Mouse (Mus musculus): ENCODE measurements around the gene Clasp1.

Gene Clasp1

DNA sequence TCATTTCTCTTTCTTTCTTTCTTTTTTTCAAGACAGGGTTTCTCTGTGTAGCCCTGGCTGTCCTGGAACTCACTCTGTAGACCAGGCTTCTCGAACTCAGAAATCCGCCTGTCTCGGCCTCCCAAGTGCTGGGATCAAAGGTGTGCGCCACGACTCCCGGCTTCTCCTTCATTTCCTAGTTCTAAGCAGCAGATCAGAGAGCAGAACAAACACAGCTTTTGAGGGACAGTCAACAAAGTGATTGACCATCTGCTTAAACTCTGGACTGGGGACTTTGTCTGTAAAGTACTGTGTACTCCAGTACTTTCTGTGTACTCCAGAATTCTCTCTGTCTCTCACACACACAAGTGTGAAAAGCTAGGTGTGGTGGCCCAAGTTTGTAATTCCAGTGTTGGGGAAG lies 14.1 kb downstream of the Clasp1 start:
- no peak for DNase-seq (ENCODE audit: low spot score in 2 of 2)

DNA sequence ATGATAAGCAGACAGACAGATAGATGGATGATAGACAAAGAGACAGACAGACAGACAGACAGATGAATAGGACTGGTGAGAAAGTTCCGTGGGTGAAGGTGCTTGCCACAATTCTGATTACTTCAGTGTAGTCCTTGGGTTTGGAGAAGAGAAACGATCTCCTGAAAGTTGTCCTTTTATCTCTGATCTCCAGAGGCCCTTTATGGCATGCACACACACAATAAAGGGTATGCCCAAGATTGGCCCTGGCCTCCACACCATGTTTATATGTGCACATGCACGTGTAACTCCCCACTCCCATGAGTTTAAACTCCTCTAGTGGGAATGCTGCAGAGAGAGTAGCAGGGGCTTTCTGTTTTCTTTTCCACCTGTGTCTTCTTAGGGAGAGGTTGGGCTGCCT lies 14.6 kb downstream of the Clasp1 start:
- no peak for DNase-seq (ENCODE audit: low spot score in 2 of 2)

DNA sequence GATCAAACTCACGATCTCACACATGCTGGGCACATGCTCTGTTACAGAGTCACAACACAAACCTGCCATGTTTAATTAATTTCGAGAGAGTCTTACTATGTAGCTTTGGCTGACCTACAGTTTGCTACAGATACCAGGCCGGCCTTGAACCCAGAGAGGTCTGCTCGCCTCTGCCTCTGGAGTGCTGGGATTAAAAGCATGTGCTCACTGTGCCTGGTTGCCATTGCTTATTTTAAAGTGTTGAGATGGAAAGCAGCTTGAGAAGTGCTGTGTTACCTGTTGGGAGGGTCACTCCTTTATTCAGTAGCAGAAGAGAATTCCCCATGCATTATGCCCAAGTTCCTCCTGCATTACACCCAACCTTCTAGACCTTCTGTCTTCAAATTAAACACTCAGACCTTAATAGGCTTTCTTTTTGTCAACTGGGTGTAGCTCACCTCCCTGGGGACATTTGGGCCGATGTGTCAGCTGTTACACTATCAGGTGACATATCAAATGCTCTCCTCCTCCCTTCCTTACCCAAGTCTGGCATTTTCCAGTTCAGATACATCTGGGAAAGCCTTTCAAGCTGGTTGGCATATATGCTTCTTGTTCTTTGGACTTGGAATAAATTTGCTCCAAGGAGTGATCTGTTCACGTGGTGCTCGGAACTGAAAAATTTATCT lies 18.9 kb downstream of the Clasp1 start:
- DNase-seq (ENCODE audit: low spot score in 2 of 2), result no peak

DNA sequence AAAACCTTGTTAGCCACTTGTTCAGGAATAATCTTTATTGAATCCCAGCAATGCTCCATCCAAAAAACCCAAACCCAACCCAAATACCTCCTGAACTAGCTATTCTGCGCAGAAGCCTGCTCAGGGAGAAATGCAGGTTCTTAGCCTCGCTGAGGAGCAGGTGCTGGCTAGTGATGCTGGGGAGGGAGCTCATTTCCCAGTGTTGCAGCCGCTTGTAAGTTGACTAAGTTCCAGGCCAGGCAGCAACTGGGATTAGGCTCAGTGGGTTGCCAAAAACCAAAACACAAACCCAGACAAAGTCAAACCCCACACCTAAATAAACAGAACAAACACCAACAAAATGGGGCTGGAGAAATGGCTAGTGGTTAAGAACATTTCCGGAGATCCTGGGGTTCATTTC lies 20.4 kb downstream of the Clasp1 start:
- DNase-seq (ENCODE audit: low spot score in 2 of 2), result no peak

DNA sequence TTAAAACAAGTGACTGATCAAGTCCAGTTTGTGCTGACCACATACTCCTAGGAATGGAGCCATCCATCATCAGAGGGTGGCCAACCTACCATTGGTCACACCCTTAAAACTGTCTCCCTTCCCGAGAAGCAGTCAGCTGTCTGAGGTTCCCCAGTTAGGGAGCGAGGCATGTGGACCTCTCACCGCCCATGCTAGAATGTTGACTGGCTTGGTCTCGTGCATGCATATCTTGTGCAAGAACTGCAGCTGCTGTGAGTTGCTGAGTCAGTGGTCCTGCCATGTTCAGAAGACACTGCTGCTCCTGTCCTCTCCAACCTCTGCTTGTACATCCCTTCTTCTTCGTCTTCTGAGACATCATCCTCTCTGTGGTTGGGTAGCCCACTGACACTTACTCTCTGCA lies 22.0 kb downstream of the Clasp1 start:
- no peak for DNase-seq (ENCODE audit: low spot score in 2 of 2)

DNA sequence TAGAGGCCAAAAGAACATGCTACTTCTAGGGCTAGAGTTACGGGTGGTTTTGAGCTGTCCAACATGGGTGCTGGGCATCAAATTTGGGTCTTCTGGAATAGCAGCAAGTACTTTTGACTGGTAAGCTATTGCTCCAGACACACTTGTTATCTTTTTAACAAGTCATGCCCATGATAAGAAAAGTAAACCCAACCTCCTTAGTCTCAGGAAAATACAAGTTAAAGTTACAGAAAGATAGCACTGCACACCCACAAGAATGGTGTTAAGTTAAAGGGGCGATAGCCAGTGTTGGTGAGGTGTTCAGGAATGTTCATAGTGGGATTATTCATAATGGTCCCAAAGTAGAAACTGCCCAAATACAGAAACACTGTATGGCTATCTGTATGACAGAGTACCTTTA lies 24.3 kb downstream of the Clasp1 start:
- no peak for DNase-seq (ENCODE audit: low spot score in 2 of 2)

DNA sequence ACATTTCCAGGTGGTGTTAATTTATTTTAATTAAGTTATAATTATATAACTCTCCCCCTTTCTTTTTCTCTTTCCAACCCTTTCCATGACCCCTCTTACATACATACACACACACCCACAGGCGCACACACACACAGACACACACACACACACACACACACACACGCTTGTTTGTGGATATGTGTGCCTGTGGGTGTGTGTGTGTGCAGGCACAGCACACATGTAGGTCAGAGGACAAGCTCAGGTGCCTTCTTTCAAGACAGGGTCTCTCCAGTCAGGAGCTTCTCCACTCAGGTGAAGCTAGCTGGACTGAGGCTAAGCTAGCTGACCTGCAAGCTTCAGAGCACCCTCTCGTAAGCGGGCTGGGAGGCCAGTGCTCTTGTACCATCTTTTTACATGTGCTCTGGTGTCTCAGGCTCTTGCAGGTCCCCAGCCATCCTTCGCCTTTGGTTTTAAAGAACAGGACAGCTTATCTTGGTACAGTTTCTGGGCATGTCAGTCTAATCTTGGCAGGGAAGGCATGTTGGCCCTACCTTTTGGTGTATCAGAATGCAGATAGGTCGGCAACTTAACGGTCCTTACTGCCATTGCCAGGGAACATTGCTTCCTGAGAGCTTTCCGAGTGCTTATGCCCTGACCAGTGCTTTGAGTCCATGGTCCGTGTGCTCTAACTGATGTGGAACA lies 28.3 kb downstream of the Clasp1 start:
- DNase-seq (ENCODE audit: low spot score in 2 of 2), result no peak

DNA sequence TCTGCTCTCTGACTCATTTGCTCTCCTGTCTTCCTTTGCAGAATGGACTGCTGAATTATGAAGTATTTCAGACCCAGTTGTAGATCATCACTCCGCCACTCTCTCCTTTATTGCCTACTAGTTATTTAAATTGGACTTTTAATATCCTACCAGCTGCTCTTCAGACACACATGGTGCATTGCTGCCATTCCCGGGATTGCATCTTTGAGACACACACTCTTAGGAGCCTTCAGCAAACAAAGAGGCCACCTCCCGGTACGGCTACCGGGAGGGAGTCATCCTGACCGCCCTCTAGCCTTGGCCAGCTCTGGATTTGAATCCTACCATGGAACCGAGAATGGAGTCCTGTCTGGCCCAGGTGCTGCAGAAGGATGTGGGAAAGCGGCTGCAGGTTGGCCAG lies 30.5 kb downstream of the Clasp1 start:
- no peak for DNase-seq (ENCODE audit: low spot score in 2 of 2)

DNA sequence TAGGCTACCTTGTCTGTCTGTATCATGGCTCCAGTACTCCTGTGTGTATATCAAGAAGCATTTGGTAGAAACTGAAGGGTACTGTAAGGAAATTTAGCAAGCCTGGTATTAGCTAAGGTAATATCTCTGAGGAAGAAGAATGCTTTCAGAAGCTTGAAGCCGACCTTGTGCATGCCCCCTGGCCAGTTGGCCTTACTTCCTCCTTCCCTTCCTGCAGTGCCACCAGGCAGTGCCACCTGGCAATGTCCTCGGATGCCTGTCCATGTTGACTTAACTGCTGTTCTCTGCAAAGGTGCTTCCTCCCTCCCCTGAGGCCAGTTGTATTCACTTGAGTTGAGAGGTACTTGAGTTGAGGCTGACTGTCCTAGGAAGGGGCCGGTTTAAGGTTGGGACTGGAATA lies 32.3 kb downstream of the Clasp1 start:
- no peak for DNase-seq (ENCODE audit: low spot score in 2 of 2)

DNA sequence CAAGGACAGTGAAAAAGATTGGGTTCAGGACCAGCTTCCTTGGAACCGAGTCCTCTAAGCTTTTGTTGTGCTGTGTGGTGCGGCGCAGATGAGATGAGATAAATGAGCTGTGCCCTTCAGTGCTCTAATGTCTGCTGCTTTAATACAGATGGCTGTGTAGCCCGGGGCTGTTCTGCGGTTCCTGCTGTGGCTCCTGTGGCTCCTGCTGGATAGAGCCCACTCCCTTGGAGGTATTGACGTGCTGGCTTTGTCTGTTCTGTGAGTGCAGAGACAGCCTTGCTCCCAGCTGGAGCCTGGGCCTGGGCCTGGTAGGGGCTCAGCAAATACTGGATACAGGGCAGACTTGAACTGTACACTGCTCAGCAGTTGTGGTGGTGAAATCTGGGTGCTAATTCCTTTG lies 34.0 kb downstream of the Clasp1 start:
- no peak for DNase-seq (ENCODE audit: low spot score in 2 of 2)

DNA sequence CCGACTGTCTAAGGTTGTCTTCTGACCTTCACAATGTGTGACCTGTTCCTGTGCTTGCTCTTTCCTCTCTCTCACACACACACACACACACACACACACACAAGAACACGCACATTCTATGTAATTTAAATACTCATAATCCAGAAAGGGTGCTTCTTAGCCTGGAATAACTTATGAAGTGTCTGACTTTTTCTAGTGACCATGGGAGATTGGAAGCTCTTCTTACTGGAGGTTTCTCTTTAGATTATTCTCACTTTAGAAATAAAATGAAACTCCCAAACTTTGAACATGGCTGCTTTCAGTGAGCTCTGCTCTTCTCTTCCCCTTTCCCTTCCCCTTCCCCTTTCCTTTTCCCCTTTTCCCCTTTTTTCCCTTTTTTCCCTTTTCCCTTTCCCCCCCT lies 37.1 kb downstream of the Clasp1 start:
- DNase-seq (ENCODE audit: low spot score in 2 of 2), result no peak

DNA sequence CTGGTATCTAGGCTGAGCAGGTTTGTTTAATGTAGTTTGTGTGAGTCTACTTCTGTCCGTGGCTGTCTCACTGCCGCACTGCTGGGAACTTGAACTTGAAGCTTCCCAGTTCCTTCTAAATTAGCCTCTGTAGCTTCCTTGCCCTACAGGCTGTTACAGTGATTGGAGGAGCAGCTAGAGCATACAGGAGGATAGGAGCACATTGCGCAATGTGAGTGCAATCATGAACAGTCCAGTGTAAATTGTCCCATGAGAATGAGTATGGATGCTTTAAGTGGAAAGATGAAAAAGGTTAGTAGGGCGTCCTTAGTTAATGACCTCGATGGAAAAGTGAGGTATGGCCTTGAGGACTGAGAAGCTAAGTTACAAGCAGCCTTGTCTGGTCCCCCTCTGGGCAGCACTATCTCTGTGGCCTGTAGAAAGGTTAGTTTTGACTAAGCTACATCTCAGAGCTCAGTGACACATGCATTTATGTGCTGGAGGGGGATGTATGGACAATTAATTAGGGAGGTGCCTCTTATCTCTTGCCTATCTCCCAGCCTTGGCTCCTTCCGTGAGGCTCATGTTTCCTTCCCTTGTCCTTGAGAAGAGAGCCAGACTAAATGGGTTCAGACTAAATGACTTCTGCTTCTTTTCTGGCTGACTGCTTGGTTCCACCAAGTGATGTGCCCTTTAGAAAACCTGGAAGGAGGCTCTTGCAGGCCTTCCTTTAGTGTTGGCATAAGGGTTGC lies 39.7 kb downstream of the Clasp1 start:
- no peak for DNase-seq (ENCODE audit: low spot score in 2 of 2)

DNA sequence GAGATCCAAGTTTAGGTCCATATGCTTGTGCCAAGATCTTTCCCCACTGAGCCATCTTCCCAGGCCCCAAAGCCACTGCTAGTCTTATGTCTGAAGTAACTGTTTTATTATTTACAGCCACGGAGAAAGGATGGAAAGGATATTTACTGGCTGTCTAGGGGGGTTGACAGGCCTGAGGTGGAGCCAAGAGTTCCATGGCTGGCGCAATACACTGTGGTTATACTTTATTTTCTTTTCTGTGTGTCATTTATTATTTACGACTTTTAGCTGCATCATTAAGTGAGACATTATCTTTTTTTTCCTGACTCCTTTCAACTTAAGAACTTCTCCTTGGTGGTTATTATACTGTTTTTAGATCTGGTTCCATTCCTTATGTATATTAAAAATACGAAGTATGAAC lies 42.7 kb downstream of the Clasp1 start:
- no peak for DNase-seq (ENCODE audit: low spot score in 2 of 2)

DNA sequence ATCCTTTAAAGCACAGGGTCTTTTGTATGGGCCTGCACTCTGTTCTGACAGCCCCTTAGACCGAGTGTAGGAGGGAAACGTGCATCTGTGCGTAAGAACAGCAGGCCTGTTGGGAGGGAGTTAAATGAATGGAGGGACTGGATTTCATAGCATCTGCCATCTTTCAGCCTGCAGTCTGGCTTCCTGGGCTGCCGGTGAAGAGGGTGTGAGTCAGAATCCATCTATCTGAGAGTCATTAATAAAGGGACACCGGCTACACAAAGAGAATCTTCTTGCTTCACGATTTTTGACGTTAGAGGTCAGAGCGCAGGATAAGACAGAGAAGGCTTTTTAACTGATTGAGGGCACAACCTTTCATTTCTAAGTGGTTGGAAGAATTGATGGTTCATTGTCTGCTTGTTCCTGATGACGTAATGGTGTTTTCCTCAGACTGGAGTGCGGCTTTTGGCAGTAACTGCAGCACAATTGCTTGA lies 46.2 kb downstream of the Clasp1 start:
- DNase-seq (ENCODE audit: low spot score in 2 of 2), result no peak

DNA sequence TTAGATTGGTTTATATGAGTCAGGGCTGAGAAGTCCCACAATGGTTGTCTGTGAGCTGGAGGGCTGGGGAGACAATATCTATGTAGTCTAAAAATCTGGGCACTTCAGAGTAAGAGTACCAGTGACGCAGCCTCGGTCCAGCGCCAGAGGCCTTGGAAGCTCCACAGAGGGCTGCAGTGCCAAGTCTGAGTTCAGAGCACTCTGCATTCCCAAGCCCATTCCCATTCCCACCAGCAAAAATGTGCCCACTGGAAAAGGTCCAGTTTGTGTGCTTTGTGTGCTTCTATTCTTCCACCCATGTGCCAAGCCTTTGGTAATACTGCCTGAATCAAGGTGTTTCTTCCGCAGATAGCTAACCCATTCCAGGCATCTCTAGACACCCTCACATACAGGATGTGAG lies 49.0 kb downstream of the Clasp1 start:
- no peak for DNase-seq (ENCODE audit: low spot score in 2 of 2)

DNA sequence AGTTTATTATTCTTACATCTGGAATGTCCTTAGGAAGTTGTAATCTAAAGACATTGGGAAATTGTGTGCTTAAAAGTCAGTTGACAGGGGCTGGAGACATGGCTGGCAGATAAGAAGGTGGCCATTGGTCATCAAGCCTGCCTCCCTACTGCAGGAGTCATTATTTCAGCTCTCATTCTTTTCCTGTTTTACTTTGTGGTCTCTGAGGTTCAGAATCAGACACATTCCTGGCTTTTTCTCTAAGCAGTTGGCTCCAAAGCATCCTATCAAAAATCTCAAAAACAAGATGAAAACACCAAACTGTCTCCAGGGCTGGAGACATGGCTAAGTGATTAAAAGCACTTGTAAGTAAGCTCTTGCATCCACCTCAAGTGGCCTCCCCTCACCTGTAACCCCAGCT lies 49.5 kb downstream of the Clasp1 start:
- DNase-seq (ENCODE audit: low spot score in 2 of 2), result no peak

DNA sequence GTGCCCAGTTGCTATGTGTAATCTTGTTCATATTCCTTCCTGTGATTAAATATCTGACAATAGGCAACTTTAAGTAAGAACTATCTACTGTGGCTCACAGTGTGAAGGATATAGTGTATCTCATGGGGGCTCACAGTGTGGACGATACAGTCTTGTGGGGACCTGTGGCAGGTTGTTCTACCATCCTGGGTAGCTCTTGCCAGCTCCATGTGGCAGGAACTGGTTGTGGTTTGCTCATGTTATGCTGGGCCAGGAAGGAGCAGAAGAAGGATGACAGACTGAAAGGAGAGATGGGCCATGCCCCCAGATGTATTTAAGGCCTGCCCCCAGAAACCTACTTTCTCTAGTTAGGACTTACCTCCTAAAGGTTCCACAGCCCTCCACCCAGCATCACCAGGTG lies 51.7 kb downstream of the Clasp1 start:
- DNase-seq (ENCODE audit: low spot score in 2 of 2), result no peak

DNA sequence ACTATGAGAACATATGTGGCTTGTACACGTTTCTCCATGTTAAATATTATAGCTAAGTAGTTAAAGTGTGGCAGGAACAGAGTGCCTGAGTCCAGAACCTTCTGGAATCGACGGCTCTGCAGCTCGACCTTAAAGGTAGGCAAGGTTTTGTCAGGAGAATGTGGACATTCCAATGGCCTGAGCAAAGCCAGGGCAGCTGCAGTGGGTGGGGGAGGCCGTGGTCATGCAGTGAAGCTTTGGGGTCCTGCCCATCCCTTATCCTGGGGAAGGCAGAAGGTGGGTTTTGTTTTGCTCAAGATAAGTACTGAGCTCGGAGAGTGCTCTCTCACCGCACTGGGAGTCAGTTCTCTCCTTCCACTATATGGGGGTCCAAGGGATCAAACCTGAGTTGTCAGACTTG lies 55.6 kb downstream of the Clasp1 start:
- DNase-seq (ENCODE audit: low spot score in 2 of 2), result no peak

DNA sequence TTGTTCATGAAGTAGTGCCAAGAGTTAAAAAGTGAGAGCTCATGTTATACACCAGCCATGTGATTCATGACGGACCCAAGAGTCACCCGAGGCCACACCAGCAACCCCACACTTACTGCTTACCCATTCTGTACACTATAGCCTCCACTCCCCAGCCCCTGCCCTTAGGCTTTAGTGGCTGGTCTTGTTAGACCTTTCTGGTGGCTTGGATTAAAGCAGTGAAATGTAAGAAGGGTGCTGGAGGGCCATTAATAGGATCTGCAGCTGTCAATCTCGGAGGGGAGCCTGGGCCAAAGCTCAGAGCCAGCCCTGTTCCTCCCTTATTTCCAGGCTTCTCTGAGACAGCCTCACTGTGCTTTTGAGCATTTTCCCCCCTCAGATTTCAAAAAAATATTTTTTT lies 56.1 kb downstream of the Clasp1 start:
- DNase-seq (ENCODE audit: low spot score in 2 of 2), result no peak

DNA sequence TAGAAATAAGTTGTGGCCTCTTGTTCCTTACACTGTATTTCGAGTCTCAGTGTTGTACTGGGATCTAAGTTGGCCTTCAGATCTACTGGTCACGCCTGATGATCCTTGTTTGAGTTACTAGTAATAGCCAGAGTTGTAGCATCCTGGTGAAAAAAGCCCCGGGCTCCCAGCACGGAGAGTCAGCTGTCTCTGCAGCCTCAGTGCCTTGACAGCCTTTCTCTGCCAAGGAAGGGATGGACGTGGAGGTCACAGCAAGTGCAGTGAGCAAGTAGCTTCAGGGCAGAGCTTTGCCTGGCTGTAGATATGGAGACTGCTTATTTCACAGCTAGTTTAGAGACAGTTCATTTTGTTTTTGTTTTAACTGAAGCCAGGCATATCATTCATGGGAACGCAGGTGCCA lies 56.6 kb downstream of the Clasp1 start:
- DNase-seq (ENCODE audit: low spot score in 2 of 2), result no peak

DNA sequence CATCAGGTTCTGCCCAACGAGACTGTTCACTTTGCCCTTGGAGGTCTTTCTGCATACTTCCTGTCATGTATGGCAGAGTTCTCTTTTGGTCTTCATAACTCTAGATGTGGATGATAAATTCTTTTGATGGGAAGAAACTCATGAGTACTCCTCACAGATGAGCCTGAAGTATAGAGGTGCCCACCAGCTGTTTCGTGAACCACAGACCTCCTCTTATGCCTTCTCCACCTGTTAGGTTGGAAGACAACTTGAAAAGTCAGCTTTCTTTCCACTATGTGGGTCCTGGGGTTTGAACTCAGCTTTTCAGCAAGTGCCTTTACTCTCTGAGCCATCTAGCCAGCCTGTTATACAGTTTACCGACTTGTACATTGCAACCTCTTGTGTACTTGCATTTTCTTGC lies 57.1 kb downstream of the Clasp1 start:
- DNase-seq (ENCODE audit: low spot score in 2 of 2), result no peak

DNA sequence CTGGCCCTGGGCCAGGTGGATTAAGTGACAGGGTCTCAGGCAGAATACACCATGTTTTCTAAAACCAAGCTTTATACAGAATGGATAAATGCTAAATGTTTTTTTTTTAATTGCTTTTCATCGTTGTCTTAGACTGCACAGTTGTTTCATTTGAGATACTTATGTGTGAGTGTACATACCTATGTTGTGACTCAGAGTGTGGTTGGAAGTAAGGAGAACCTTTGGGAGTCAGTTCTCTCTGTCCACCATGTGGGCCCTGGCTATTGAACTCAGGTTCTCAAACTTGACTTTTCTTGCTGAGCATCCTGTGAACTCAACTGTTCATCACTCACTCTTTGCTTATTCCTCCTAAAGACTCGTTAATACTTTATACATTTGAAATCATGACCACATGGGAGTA lies 58.3 kb downstream of the Clasp1 start:
- no peak for DNase-seq (ENCODE audit: low spot score in 2 of 2)

DNA sequence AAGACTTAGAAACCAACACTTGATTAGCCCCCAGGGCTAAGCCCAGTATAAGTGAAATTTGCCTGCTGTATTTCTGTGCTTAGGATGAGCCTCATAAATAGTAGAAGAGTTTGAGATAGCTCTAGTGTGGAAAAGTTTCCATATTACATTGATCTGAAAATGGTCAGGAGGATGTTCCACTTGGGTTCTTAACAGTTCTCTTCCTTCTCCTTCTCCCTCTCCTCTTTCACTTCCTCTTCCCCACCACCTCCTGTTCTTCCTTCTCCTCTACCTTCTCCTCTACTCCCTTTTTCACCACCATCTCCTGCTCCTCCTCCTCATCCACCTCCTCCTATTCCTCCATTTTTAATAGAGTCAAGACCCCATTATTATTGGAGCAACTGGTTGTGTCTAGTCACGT lies 59.4 kb downstream of the Clasp1 start:
- DNase-seq (ENCODE audit: low spot score in 2 of 2), result no peak
